Mouse (Mus musculus) myocyte (in vitro differentiated cells): ENCODE results near the gene Sh3gl2.

Source experiments
- CEBPB ChIP-seq: IDR thresholded peaks from 2 replicates; pipeline ENCODE4 v1.6.1; 2011; ENCODE audit warnings: mild to moderate bottlenecking, moderate library complexity; ENCODE audit not compliant: poor library complexity, insufficient read depth, severe bottlenecking
- MYOD1 ChIP-seq, 3 experiments: IDR thresholded peaks; one replicate each; pipeline ENCODE4 v1.6.1; 2011; ENCODE audit warnings: control low read depth in 2 of 3, low read depth in 2 of 3, mild to moderate bottlenecking in 2 of 3, moderate library complexity in 1 of 3; ENCODE audit not compliant: insufficient read length in 2 of 3, control insufficient read depth in 1 of 3
- MYOG ChIP-seq, 3 experiments: IDR thresholded peaks; one replicate each; pipeline ENCODE4 v1.6.1; 2011; ENCODE audit warnings: control low read depth in 2 of 3, low read depth in 2 of 3, mild to moderate bottlenecking in 2 of 3; ENCODE audit not compliant: insufficient read length in 2 of 3, control insufficient read depth in 1 of 3, insufficient read depth in 1 of 3
- POLR2A ChIP-seq: IDR thresholded peaks from one replicate; pipeline ENCODE4 v1.6.1; 2011; ENCODE audit warnings: low read depth, mild to moderate bottlenecking, control low read depth, moderate library complexity; ENCODE audit not compliant: insufficient read length
- TCF12 ChIP-seq: IDR thresholded peaks from one replicate; pipeline ENCODE4 v1.6.1; 2011; ENCODE audit warnings: mild to moderate bottlenecking, control low read depth; ENCODE audit not compliant: poor library complexity, insufficient read depth, severe bottlenecking

DNA sequence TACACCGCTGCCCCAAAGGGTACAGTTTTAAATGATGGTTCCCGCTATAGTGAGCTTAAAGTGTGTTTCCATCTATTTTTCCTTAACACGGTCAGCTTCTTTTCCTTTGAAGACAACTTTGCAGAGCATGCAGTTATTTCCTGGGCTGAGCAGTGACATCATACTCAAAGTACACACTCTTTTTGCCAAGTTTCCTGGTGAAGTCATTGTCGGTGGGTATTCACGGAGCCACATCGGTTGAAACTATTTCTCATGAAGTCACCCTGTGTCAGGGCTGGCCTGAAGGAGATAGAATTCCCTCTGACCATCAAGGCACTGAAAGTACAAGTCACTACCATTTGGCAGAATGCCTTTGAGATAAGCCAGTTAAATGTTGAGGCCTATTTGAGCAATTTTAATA is 354.8 kb downstream of the Sh3gl2 start:
- no peak for TF ChIP-seq MYOG (IDR thresholded peaks at IDR 0.05; ENCODE audit: control insufficient read depth in 1 of 3, insufficient read depth in 1 of 3, insufficient read length in 2 of 3, low read depth in 2 of 3)
- no peak for TF ChIP-seq MYOD1 (IDR thresholded peaks at IDR 0.05; ENCODE audit: control insufficient read depth in 1 of 3, insufficient read length in 2 of 3, low read depth in 2 of 3)
- TF ChIP-seq CEBPB = no peak
- TF ChIP-seq POLR2A = no peak
- no peak for TF ChIP-seq TCF12
